Mouse (Mus musculus): ENCODE measurements around the gene Ppp3r1.

Gene Ppp3r1

DNA sequence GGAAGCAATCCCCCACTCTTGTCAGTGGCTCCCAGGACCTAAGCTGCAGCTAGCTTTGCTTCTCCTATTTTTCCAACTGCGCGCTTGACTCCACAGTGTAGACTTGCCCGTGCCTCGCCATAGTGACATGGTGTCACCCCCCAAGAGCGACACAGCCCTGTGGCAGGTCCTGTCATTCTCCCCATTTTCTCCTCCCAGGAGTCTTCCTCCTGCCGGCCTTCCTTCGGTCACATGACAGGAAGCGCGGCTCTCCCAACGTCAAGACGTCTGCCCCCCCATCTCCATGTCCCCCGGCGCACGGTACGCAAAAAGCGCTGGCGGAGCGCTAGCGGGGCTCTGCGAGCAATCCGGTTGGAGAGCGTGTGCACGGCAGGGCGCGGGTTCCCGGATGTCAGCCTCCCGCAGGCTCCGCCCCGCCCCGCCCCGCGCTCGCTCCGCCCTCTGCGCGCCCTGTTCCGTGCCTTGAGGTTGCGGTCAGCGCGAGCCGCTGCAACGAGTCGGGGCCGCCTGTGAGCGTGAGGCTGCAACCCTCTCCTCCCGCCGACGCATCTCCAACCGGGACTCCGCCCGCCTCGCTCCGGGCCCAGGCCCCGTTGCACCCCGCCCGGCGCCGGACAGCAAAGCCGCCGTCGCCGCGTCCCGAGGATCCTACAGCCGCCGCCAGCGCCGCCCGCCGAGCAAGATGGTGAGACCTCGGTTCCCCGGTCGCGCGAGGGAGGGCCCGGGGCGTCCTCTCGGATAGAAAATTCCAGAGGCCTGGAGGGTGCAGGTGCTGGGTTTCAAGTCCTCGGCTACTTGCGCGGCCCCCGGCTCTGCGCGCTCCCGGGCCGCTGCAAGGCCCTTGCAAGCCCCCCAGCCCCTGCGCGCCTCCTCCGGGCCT, at the start of gene Ppp3r1:
TSS of gene Ppp3r1 (plus strand) at position 406 of the 880 bp plus-strand sequence.
- peak; percentile 97 for DNase-seq

DNA sequence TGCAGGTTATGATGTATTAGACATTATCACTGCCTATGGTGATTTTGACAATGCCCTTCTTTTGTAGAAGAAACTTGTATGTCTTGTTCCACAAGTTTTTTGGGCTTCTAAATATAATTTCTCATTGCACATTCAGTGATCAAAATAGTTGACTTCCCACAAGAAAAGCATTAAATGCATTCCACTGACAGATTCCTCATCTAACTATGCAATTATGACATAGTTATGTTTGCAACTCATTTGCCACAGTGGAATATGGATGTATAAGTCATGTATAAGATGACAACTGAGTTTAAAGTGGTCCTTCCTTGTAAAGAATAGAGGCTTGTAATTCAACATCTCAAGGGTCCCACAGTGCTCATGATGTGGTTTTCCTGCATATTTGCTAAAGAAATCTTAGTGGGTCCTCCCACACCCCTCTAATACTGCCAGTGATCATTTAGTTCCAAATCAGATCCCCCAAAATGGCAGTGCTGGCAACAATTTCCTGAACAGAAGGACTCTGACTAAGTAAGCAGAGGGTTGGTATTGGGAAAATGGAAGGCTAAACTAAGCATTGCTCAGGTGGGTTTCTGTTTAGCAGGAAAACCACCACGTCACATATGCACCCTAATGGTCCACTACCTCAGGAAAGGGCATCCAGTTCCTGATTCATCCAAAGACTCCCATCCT, 46.5 kb upstream of the Ppp3r1 start:
- DNase-seq, result no peak

GRCm38 (mm10) chr11:17126418-17126817, 32.6 kb upstream of the Ppp3r1 start:
- no peak for DNase-seq

- no peak for DNase-seq
Measured at GRCm38 (mm10) chr11:17135638-17136037, 23.4 kb upstream of the Ppp3r1 start.

DNA sequence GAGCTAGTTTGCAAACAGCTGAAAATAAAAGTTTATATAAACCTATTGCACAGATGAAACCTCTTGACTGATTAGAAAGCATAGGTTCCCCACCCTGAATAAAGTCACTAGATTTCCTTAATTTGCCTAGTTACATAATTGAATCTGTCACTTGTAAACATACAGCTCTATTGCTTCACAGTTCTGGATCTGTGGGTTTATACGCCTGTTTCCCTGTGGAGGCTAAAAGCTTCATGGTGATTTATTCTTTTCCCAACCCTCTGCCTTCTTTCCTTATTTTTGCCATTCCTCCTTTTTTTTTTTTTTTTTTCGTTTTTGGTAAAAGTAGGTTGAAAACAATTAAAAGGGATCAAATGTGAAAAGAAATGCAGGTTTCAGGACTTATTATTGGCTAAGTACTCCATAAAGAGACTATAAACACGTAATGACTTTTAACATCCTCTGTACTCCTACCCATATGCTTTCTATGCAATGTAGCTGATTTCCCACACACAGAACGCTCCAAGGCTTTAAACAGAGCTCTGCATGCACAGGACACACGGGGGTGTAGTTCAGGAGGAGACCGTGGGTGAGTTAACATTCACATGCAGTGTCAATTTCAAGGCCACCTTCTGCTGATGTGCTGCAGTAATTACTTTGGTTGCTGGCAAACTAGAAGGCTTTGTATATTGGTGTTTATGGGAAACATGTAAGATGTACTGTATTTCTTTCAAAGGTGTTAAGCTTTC, 20.6 kb upstream of the Ppp3r1 start:
- DNase-seq, result no peak

DNA sequence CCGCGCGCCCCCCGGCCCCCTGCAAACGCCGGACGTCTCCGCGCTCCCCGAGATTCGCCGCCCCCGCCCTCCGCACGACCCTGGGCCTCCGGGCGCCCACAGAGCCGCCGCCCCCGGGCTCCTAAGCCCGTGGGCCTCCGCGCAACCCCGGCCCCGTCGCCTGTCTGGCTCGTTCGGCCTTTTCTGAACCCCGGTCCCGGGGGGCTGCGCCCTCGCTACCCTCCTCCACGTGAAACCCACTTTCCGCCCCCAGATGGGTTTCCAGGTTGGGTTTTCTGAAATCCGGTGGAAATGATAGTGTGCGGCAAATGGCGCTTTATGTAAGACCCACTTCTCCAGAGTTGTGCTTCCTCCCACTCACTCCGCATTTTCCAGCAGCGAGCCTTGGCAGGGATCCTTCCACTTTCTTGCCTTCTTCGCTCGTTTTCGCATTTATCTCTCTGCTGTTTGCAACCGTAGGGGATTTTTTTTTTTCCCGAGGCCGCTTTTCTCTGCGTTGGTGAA, 727 bp downstream of the Ppp3r1 start:
- peak; percentile 72 for DNase-seq

DNA sequence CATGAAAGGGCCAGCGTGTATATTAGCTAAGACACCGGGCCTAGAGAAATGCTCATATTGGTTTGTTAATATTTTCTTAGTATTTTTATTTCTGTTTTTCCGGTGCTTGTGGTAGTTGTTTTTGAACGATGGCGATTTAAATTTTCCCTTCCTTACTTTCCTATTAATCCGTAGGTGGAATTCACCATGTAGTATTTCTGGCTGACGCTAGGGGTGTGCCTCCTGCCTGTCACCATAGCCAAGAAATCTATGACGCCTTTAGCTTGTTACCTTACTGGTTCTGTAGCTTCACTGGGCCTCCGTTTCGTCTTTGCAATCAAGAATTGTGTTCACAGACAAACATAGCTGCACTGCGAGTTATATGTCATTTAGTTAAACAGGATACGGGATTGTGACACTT, 1.2 kb downstream of the Ppp3r1 start:
- DNase-seq, result peak; percentile 35

DNA sequence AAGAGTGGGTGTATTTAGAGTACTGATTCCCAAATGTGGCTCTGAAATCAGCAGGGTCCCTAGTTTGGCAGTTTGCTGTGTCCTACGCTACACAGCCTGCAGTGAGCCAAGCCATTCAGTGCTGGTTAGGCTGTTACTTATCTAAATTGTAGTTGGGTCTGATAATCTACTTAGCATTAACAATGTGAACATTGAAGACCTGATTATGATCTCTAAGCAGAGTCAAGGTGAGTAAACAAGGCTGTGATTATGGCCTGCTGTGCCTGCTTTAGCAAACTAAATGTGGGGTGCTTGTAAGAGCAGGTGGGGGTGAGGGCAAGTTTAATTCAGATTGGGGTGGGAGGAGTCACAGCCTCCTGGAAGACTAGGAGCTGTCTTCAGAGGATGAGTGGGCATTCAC, 4.9 kb downstream of the Ppp3r1 start:
- DNase-seq, result no peak

DNA sequence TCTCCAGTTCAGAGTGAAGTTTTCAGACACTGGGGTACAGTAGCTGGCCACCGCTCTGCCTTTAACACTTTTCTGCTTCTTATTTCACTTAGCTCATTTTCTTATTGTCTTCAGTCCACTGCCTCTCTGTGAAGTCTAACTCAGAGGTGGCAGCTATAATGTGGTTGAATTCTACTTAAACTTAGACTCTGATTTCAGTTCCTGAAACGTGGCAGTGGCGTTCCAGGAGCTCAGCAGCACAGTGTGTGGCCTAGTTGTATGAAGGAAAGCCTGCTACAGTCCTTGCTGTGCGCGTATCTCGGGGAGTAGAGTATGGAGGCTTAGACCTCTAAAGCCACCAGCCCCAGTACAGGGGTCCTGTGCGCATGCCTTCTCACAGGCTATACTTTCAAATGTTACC, 7.6 kb downstream of the Ppp3r1 start:
- DNase-seq, result no peak

- no peak for DNase-seq
Measured at GRCm38 (mm10) chr11:17169262-17169661, 10.2 kb downstream of the Ppp3r1 start.

- DNase-seq, result no peak
Measured at GRCm38 (mm10) chr11:17170938-17171729, 12.1 kb downstream of the Ppp3r1 start.

GRCm38 (mm10) chr11:17172300-17172699, 13.2 kb downstream of the Ppp3r1 start:
- DNase-seq, result no peak

DNA sequence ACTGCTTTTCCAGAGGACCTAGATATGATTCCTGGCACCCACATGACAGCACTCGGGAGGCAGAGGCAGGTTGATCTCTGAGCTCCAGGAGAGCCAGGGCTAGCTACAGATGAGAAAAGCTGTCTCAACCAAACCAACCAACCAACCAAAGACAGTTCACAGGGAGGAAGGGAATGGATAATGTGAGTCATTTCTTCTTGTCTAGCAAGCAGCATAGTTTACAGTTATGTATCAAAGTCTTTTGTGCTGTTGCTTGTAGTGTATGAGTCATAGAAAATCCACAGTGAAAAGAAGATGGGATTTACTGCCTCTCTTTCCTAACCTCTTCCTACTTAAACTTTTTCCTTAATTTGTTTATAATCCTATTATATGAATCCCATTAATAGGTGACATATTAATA, 17.6 kb downstream of the Ppp3r1 start:
- DNase-seq, result no peak

DNA sequence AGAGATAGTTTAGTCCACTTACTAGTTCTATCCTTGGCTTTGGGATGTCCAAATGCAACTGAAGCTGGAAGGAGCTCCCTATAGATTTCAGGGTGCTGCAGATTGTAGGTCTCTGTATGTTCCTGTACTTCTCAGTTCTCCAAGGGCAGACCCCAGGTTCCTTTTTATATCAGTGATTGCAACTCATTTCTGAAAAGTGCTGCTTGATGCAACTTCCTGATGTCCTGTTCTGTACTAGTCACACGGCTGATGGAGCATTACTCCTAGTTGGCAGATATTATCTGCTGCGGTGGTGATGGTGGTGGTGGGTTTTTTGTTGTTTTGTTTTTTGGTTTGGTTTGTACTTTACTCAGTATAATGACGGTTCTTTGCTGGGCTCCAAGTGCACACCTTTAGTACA, 21.7 kb downstream of the Ppp3r1 start:
- DNase-seq, result no peak

DNA sequence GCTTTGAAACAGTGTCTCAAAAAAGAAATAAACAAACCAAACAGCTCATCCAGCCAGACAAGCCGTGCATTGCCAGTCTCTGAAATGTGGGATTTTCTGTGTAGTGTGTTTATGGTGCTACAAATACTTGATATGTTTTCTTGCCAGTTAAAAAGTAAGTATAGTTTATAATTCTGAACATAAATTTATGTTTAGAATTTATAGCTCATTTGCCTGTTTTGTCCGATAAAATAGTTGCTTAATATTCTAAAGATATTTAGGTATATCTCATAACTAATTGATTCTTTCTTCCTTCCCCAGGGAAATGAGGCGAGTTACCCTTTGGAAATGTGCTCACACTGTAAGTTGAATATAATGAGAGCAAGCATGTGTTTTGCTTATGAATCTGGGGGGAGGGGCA, 22.7 kb downstream of the Ppp3r1 start, which contains the start of gene Wdr92:
TSS of gene Wdr92 (plus strand) at position 301 of the 400 bp plus-strand sequence.
- no peak for DNase-seq

DNA sequence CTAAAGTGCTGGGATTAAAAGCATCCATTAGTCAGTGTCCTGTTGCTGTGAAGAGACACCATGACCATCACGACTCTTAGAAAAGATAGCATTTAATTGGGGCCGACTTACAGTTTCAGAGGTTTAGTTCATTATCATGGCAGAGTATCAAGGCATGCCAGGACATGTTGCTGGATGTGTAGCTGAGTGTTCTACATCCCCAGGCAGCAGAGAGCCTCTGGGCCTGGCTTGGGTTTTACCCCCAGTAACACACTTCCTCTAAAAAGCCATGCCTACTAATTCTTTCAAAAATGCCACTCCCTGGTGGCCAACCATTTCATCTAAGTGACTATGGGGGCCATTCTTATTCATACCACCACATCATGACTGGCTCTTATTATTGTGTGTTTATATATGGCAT, 24.1 kb downstream of the Ppp3r1 start:
- no peak for DNase-seq

DNA sequence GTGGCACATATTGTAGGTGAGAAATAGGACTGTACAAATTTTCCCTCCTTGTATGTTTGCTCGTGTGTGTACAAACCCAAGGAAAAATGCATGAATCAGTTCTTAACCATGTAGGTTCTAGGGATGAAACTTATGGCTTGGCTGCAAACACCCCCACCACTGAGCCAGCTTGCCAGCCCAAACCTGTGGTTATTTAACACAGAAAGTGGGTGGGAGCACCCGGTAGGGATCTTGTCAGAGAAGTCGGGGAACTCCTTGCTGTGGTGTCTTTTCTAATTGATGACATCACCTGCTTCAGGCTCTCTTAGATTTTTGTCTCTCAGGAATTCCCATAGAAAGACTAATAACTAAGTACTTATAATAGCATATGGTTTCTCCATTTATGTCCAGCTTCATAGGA, 28.6 kb downstream of the Ppp3r1 start:
- DNase-seq, result no peak

GRCm38 (mm10) chr11:17188786-17189185, 29.7 kb downstream of the Ppp3r1 start:
- DNase-seq, result no peak

DNA sequence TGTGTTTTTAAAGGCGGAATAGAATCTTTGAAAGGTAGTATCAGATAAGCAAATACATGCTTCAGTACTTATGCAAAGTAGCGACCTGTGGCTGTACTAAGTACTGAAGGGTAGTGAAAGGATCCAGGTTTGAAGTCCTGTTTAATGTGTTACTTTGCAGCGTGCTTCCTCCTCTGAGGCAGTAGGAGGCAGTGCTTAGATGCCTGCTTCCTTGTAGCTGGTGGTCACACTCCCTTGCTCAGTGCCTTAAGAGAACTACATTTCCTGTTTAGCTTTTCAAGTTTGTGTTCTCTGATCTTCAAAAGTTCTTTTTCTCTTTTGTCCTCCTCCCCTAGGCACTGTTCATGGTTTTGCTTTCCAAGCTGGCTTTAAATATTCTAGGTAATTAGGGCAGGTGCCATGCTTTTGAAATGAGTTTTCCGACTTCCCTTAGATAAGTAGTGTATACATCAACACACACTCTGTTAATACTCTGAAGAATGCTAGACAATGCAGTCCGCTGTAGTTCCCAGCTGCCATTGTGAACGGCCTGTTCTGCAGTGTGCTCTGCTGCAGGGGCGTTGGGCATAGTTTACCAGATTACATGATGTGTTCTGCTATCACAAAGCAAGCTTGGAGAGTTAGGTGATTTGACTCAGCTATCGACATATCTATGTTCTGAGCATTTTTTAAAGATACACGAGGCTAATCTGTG, 33.2 kb downstream of the Ppp3r1 start:
- DNase-seq, result no peak

DNA sequence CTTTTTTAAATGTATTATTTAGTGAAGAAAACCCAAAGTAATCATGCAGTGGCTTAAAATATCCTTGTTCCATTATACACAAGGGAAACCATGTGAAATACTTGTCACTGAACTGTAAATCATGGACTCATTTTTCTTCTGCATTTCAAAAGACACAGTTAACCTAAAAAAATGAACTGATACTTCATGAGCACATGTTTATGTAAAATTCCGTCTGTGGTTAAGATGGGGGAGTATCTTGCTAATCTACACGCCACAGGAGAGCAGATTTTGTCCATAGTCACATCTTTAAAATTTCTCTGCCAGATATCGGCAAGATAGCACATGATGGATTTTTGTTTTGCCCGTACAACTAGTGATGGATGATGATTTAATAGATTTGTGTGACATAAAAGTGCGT, 40.1 kb downstream of the Ppp3r1 start:
- no peak for DNase-seq

DNA sequence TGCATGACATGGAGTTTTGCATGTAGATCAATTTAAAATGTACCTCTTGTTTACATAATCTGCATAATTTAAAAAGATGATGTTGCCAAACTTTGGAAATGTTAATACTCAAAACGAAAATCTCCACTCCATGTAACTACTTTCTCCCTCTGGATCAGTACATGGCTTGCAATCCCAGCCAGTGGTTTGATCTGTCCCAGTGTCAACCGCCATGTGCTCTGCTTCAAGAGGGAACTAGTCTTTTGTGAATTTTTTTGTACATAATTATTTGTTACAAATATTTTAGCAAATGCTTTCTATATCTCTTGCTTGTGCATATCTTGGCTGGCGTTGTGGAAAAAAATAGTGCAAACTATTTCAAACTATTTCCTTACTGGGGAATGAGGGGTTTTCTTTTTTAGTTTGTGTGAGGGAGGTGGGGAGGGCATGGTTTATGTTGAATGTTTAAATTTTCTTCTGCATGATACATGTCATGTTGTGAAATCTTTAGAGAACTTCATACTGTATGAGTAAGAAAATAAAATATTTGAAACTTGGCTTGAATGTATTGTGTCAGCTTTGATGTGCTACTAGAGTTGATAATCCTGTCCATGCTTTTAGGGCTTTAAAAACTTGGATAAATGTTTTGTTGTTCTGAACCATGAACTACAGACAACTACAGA, 40.9 kb downstream of the Ppp3r1 start:
- no peak for DNase-seq
